Mouse (Mus musculus): ENCODE measurements around the gene Serpina3c.

Serpina3c gene

GRCm38 (mm10) chr12:104108507-104108906 is 45.2 kb downstream of the Serpina3c start:
- no peak for DNase-seq

- DNase-seq, result no peak
Observed at GRCm38 (mm10) chr12:104106919-104107318, 46.8 kb downstream of the Serpina3c start.

- DNase-seq, result no peak
Observed at GRCm38 (mm10) chr12:104105847-104106246, 47.8 kb downstream of the Serpina3c start.

- DNase-seq, result no peak
Observed at GRCm38 (mm10) chr12:104100768-104101167, 52.9 kb downstream of the Serpina3c start, which contains the start of gene Serpina5. TSS of gene Serpina5 (plus strand) at chr12:104101113.
